Mouse (Mus musculus) hematopoietic stem cell, adult 5-6 weeks (primary cell): ENCODE data around the gene Vgll4. TPM values are rescaled to one million over a fixed set of nuclear protein-coding genes. Genes with fewer than 3 reads are reported as not detected.

Source experiments
- ATAC-seq, 2 experiments: fragments of 125-278 bp in 1 of 2; replicated peaks in 1 of 2; 2 replicates each; pipeline ENCODE4 v1.8.0; 2016 to 2017; ENCODE audit warnings: inconsistent platforms in 2 of 2, mild to moderate bottlenecking in 2 of 2, moderate number of reproducible peaks in 2 of 2, low read depth in 1 of 2, moderate TSS enrichment in 1 of 2; ENCODE audit not compliant: low FRiP score in 2 of 2, poor library complexity in 2 of 2, severe bottlenecking in 2 of 2, insufficient read depth in 1 of 2, low TSS enrichment in 1 of 2
- total RNA-seq: library from RNA; stranded (forward); fragments of 172-1452, 232-1000 nt; gene quantifications from 2 replicates; pipeline ENCODE4 v1.2.3, GENCODE M21; 2017

Vgll4 gene
- total RNA-seq, 1 experiment from 2014 or later, result 80.5 TPM

DNA sequence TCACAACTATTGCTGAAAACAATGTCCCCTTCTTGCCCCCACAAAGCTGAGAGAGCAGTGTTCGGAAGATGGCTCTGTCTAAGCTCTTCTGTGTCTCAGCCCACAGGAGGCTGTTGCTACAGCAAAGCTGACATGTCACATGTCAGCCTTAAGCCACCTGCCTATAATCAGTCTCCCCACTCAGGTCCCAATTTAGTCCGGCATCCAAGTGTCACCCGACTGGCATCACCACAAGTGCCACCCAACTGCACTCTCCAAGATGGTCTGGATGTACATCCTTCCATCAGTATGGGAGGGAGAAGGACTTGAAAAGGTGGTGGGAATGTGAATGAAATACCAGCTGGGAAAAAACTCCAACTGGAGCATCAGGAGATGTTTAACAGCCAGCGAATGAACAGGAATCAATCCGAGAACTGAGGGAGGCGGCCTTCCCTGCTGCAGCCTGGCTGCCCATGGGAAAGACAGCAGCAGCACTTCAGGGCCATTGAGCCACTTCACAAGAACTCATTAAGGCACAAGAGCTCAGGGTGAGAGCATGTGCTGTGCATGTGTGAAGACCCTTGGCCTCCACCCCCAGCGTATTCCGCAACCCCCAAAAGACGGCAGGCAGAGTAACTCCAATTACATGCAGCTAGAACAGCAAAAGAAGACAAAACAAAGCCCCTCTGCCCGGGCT, 55.6 kb downstream of the Vgll4 start:
- ATAC-seq, result no peak

DNA sequence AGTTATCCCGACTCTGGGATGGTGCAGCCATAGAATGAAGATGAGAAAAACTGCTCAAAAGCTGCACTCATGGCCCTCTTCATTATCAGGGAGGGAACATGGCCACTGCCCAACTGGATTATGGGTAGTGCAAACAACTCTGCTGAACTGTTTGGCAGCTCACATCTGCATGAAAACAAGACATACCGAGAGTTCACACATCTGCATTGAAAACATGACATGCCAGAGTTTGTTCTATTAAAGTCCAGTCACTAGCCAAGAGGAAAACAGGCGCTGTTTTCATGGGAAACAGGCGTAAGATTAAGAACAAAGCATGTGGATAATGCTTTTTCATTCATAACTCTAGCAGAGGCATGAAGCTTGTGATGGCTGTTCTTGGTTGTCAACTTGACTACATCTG, 56.7 kb downstream of the Vgll4 start:
- ATAC-seq, result no peak

DNA sequence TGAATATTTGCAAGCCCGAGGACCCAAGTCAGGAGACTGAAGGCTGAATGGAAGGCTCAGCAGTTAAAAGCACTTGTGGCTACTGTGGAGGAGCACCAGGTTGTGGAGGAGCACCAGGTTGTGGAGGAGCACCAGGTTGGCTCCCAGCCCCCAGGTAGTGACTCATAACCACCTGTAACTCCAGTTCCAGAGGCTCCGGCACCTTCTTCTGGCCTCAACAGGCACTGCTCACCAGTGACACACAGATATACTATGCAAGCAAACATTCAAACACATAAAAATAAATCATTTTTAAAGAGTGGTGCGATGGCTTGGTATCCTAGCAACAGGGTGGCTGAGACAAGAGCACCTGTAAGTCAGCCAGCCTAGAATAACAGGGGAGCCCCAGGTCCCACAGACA, 58.3 kb downstream of the Vgll4 start:
- ATAC-seq, result no peak

DNA sequence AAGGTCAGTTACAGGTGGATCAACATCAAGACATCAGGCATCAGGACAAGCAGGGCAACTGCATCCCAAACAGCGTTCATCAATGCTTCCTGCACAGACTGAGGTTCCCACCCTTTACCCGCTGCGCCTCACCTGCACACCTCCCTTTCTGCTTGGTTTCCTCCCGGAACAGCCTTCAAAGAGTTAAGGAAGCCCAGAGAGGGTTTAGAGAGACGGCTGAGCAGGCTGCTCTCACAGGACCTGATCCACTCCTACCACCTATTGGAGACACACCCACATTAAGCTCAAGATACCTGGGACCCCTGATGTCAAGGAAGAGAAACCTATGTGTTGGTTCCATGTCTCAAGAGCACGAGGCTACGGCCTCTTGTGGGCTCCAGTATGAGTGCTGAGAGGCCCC, 60.0 kb downstream of the Vgll4 start:
- no peak for ATAC-seq

DNA sequence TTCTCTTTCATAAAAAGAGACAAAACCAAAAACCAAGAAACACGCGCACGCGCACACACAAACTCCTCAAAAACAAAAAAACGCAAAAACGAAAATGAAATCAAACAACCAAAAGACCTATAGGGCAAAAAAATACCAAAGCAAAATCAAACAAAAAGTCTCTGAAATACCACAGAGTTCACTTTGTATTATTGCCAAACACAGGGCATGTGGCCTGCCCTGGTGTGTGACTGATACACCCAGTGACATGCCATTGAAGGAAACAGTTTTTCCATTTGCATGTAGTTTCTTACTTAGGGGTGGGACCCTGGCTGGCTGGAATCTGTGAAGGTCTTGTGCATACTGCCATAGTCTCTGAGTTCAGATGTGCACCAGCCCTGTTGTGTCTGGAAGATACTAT, 62.3 kb downstream of the Vgll4 start:
- ATAC-seq, result no peak

DNA sequence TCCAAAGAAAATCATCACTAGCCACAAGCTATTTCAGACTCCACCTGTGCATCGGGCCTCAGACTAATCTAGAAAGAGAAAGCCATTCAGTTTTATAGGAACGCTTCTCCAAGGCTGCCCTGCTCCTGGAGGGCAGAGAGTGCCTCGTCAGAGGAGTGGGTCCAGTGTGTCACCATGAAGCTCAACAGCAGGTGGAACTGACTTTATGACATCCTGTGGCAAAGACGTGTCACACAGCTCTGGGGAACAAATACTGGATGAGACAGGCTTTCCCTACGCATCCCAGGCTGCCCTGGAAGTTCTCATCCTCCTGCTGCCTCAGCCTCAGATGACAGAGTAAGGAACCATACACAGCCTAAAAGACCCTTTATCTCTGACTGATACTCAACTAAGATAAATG, 63.6 kb downstream of the Vgll4 start:
- ATAC-seq, result no peak

DNA sequence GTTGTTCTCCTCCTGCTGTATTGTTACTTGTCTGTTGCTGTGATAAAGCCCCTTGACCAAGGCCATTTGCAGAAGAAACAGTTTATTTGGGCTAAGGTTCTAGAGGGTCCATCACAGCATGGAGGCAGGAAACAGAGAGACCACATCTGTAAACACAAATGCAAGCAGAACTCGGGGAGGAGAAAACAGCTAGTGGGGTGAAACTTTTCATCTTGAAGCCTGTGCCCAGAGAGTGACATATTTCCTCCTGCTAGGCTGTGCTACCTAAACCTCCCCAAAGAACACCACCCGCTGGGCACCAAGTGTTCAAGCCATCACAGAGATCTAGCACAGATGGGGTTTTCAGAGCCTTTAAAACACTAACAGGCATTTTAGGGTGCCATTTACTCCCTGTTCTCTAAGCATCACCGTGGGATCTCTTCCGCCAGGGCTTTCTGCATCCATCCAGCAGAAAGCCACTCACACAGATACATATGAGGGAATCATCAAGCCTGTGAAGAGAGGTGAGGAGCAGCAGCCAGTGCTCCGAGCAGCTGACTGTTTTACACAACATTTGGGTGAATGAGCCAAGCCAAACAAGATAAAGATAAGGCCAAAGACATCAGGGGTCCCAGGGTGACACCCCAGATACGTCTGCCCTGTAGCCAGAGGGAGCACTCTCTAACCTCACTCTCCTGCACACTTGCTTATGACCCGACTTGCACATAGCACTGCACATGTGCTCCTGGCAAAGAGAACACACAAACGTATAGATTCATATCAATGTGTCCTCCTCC, 64.4 kb downstream of the Vgll4 start:
- ATAC-seq, result no peak

DNA sequence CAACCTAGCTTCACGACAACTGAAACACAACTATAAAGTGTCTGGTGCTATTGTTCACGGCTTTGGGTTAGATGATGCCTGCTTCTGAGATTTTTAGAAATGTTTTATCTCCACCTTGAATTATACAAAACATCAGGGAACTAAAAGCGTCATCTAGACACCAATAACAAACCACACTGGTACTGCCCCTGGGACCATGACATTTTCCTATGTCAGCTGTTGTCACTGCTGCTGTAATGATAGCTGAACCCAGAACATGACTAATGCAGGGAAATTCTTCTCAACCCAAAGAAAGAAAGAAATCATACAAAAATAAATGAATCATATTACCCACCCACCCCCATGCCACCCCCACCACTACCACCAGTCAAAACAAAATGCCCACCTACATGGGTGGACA, 65.0 kb downstream of the Vgll4 start:
- ATAC-seq, result no peak

DNA sequence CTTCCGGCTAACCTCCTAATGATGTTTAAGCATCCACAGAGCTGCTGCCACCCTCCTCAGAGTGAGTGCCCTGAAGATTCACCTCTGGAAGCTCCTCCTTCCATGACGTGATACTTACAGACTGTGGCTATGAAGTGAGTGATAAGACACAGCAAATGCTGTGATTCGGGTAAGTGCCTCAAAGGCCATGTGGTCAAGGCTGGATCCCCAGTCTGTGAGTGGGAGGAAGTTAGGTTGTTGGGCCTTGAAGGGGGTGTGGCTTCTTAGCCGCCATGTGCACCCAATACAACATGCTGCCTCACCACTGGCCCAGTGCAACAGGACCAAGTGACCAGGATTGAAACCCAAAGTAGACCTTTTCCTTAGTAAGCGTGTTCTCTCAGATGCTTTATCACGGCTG, 65.6 kb downstream of the Vgll4 start:
- no peak for ATAC-seq

DNA sequence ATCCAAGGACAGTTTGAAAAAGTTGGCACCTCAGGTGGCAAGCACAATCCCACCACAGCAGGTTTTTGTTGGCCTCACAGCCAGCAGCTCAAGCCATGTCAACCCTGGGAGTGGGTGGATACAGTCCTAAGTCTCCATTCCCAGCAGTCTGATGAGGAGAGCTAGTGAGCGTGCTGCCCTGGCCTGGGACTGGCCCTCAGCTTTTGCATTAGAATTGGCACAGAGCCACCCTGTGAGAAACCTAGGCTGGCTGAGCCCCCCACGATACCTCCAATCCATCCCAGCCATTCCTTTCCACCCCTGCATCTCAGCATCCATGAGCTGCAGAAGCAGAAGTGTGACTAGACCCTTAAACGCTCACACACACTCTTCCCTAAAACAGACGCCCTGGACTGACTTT, 67.9 kb downstream of the Vgll4 start:
- no peak for ATAC-seq

DNA sequence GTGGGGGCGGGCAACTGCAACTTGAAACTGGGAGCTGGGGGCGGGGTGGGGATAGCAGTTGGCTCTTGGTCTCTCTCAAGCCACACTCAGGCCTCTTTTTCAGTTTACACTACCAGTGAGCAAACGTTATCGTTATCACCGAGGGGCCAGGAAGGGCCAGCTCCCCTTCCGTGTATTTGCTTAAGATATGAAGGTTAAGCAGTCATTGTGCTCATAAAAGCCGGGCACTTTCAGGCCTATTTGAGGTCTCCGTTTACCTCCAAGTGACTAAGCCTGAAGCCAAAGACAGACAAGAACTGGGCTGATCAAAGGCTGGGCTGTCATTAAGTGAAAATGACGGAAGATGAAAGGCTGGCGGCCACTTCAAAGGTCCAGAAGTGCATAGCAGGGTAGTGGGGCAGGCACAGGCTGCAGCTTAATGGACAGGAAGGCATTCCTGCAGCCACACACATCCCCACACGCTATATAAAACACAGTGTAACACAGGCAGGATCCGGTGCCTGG, 68.4 kb downstream of the Vgll4 start:
- ATAC-seq, result no peak

DNA sequence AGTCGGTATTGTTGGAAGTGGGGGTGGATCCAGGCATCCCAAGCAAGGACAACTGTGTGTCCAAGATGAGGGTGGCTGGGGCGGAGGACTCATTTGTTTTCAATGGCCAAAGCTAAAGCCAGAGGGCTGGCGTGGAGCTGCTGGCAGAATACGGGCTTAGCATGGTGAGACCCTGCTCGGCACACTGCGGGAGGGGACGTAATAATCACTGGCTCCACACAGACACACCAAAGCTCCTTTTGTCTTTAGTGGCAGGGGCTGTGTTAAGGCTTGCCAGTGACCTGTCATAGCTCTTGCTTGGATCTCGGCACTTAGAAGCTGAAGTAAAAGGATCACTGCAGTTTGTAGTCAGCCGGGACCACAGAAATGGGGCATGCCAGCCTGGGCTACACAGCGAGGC, 69.6 kb downstream of the Vgll4 start:
- ATAC-seq, result no peak

DNA sequence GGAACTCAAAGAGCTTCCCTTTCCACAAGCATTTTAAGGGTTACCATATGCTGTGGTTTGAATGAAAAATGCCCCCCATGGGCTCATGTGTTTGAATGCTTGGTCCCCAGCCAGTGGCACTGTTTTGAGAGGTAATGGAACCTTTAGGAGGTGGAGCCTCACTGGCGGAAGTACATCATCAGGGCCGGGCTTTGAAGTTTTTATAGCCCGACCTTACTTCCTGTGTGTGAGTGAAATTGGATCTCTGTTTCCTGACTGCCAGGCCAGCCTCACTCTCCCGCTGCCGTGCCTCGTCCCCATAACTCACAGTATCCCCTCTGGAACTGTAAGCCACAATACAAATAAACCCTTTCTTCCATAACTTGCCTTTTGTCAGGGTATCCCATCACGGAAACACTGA, 70.1 kb downstream of the Vgll4 start:
- ATAC-seq, result peak; percentile 62 to 67

DNA sequence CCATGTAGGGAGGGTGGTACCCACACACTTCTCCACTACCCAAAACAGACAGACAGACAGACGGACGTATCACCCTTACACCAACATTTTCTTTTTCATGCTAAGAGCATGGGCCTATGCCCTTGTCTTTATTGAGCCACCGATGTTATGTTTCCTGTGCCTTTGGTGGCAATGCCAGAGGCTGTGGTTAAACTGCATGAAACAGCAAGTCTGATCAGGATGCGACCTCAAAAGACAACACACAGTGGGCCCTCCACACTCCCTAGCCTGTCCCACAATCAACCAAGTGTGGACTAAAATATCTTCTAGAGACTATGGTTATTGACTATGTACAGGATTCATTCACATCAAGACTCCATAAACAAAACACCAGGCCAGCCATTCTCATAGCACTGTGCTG, 70.8 kb downstream of the Vgll4 start:
- peak; percentile 31 to 68 for ATAC-seq

DNA sequence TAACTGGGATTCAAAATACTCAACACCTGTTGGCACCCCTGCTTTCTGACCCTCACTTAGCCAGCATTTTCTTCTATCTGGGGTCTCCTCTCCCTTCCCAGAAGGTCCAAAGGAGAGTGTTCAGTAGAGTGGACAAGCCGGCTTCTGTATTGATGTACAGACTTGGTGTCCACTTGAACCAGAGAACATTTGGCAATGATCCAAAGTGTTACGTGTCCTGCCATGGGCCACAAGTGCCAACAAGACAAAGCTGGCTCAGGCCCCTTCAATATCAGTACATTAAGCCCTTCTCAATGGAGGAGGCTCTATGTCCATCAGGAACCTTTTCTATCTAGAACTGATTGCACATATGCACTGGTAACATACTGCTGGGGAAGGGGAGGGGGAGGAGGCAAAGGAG, 73.5 kb downstream of the Vgll4 start:
- ATAC-seq, result no peak

DNA sequence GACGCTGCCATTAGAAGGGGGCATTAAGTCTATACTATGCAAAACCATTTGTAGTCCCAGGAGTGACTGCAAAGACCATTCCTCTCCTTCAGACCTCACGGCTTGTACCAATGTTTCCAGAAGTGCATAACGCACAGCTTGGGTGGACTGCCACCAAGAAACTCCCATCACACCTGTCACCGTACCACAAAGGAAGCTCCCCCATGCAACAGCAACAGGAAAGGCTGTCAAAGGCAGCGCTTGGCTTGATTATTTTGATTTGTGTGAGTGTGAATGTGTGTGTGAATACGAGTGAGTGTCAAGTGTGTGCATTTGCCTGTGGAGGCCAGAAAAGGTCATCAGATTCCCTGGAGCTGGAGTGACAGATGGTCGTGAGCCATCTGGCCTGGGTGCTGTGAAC, 74.6 kb downstream of the Vgll4 start:
- no peak for ATAC-seq

DNA sequence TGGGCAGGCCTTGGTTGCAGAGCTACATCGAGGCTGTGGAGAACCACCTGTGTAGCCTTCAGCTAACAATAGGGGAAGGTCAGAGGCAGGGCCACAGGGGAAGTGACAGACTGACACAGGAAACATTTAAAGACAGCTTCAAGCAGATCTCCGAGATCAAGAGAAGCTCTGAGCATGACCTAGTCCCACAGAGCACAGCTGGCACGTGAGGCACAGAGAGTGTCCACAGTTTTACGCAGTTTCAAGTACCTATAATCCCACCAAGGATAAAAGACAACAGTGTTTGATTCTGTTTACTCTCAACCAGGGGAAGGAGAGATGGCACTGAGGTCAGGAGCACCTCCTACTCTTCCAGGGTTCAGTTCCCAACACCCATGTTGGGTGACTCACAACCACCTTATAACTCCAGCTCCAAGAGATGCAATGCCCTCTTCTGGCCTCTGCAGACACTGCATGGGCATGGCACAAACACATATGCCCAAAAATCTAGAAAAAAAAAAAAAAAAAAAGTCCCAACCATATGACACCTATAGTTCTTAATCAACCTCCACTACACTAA, 75.2 kb downstream of the Vgll4 start:
- peak in 1 of 2 experiments; percentile 4; a peak in 1 of 4 replicates for ATAC-seq

DNA sequence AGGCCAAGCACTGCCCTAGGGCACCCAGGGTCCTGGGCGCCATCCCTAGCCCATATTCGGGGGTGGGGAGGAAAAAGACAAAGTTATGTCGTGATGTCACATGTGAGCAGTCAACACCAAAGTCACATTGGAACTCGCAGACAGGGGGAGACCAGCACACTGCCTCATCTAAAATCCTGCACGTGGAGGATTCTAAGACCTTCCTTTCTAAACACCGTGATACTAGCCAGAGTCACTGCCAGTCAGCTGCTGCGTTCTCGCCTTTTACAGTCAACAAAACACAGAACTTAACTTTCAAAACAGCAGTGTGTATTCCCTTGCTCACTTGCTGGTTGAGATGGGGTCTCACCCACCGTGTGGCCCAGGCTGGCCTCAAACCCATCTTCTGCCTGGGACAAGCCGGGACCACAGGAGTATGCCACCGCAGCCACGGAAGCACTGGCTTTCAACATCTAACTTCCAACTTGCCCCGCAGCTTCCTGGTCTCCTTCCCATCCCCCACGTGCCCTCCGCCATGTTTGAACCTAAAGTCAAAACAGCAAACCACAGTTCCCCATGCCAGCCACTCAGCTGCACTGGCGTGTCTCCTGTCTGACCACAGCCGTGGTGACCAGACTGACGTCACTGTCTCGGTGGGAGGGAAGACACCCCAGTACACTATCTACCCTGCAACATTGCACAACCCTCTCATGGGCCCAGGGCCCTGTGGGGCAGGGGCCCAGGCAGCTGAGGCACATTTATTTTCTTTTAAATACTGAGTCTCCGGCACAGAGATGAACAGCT, 76.2 kb downstream of the Vgll4 start:
- ATAC-seq, result peak; percentile 86 to 88
